Mouse (Mus musculus): ENCODE results near the gene Kcnk3.

Kcnk3 gene

GRCm38 (mm10) chr5:30618376-30619003 is 30.5 kb downstream of the Kcnk3 start:
- Histone ChIP-seq H3K27me3 (ENCODE audit: insufficient read depth, low read length) (peaks cover 50% of the 10 kb centered on the region), H3K9me3 (ENCODE audit: low read length) (no peaks in the 10 kb centered on the region), H3K4me3 (replicated peaks; ENCODE audit: low read length) (no peak overlapping the region), H3K36me3 (ENCODE audit: insufficient read depth, low read length) (no peaks in the 10 kb centered on the region), H3K4me1 (replicated peaks; ENCODE audit: low read depth, low read length) (peaks cover 79% of the 10 kb centered on the region)
- no peak for TF ChIP-seq POU5F1 (IDR thresholded peaks at IDR 0.05; ENCODE audit: borderline replicate concordance, low read length)
- no peak for TF ChIP-seq CTCF (conservative IDR thresholded peaks at IDR 0.05; ENCODE audit: low read length)
- no peak for TF ChIP-seq NANOG (IDR thresholded peaks at IDR 0.05; ENCODE audit: borderline replicate concordance, low read length)

- TF ChIP-seq CTCF (conservative IDR thresholded peaks at IDR 0.05; ENCODE audit: low read length) (no peak), POU5F1 (IDR thresholded peaks at IDR 0.05; ENCODE audit: borderline replicate concordance, low read length) (no peak), NANOG (IDR thresholded peaks at IDR 0.05; ENCODE audit: borderline replicate concordance, low read length) (no peak)
- H3K27me3 ChIP-seq (ENCODE audit: insufficient read depth, low read length), result peaks cover 56% of the 10 kb centered on the region
- no peak overlapping the region for H3K4me3 ChIP-seq (replicated peaks; ENCODE audit: low read length)
Measured at GRCm38 (mm10) chr5:30619211-30619610, 31.2 kb downstream of the Kcnk3 start.

GRCm38 (mm10) chr5:30620567-30620966 is 32.6 kb downstream of the Kcnk3 start:
- Histone ChIP-seq H3K27me3 (ENCODE audit: insufficient read depth, low read length) (peaks cover 69% of the 10 kb centered on the region), H3K9me3 (ENCODE audit: low read length) (no peaks in the 10 kb centered on the region), H3K36me3 (ENCODE audit: insufficient read depth, low read length) (no peaks in the 10 kb centered on the region), H3K4me1 (replicated peaks; ENCODE audit: low read depth, low read length) (peaks cover 58% of the 10 kb centered on the region), H3K4me3 (replicated peaks; ENCODE audit: low read length) (no peak overlapping the region)
- TF ChIP-seq POU5F1 (IDR thresholded peaks at IDR 0.05; ENCODE audit: borderline replicate concordance, low read length) (no peak), CTCF (conservative IDR thresholded peaks at IDR 0.05; ENCODE audit: low read length) (no peak), NANOG (IDR thresholded peaks at IDR 0.05; ENCODE audit: borderline replicate concordance, low read length) (no peak)

More at GRCm38 (mm10) chr5:30619211-30619610, 31.2 kb downstream of the Kcnk3 start:
- H3K9me3 ChIP-seq (ENCODE audit: low read length), result no peaks in the 10 kb centered on the region
- H3K36me3 ChIP-seq (ENCODE audit: insufficient read depth, low read length), result no peaks in the 10 kb centered on the region
- H3K4me1 ChIP-seq (replicated peaks; ENCODE audit: low read depth, low read length), result peaks cover 71% of the 10 kb centered on the region

DNA sequence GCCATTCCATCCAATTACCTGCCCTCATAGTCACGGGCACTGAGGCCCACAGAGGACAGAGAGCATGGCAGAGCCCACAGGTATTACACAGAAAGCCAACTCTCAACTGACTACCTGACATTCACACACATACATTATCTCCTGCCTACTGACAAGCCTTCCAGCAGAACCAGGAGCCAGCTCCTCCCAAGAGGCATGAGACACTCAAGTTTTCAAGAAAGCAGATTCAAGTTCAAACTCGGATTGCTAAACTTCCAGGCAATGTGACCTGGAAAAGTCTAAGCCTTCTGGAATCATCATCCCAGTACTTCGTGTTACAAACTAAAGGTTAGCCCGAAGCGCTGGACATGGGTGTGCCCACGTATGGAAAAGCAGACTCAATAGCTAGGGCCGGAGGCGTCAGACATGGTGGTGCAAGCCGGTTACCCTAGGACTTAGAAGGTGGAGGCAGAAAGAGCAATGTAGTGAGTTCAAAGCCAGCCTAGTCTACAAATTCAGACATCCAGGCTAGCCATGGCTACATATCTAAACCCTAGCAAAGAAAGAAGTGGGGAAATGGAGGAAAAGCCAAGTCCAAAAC is 33.3 kb downstream of the Kcnk3 start:
- Histone ChIP-seq H3K9me3 (ENCODE audit: low read length) (no peaks in the 10 kb centered on the region), H3K4me1 (replicated peaks; ENCODE audit: low read depth, low read length) (peaks cover 51% of the 10 kb centered on the region), H3K4me3 (replicated peaks; ENCODE audit: low read length) (peak overlapping the region; percentile 66; the same call in 1 of the 2 replicates), H3K36me3 (ENCODE audit: insufficient read depth, low read length) (no peaks in the 10 kb centered on the region), H3K27me3 (ENCODE audit: insufficient read depth, low read length) (peaks cover 73% of the 10 kb centered on the region)
- TF ChIP-seq NANOG (IDR thresholded peaks at IDR 0.05; ENCODE audit: borderline replicate concordance, low read length) (no peak), CTCF (conservative IDR thresholded peaks at IDR 0.05; ENCODE audit: low read length) (no peak), POU5F1 (IDR thresholded peaks at IDR 0.05; ENCODE audit: borderline replicate concordance, low read length) (no peak)

- Histone ChIP-seq H3K9me3 (ENCODE audit: low read length) (no peaks in the 10 kb centered on the region), H3K27me3 (ENCODE audit: insufficient read depth, low read length) (peaks cover 78% of the 10 kb centered on the region), H3K4me3 (replicated peaks; ENCODE audit: low read length) (peak overlapping the region; percentile 66), H3K36me3 (ENCODE audit: insufficient read depth, low read length) (no peaks in the 10 kb centered on the region), H3K4me1 (replicated peaks; ENCODE audit: low read depth, low read length) (peaks cover 45% of the 10 kb centered on the region)
- TF ChIP-seq CTCF (conservative IDR thresholded peaks at IDR 0.05; ENCODE audit: low read length) (no peak), NANOG (IDR thresholded peaks at IDR 0.05; ENCODE audit: borderline replicate concordance, low read length) (no peak), POU5F1 (IDR thresholded peaks at IDR 0.05; ENCODE audit: borderline replicate concordance, low read length) (no peak)
Measured at GRCm38 (mm10) chr5:30621844-30622176, 33.8 kb downstream of the Kcnk3 start.

DNA sequence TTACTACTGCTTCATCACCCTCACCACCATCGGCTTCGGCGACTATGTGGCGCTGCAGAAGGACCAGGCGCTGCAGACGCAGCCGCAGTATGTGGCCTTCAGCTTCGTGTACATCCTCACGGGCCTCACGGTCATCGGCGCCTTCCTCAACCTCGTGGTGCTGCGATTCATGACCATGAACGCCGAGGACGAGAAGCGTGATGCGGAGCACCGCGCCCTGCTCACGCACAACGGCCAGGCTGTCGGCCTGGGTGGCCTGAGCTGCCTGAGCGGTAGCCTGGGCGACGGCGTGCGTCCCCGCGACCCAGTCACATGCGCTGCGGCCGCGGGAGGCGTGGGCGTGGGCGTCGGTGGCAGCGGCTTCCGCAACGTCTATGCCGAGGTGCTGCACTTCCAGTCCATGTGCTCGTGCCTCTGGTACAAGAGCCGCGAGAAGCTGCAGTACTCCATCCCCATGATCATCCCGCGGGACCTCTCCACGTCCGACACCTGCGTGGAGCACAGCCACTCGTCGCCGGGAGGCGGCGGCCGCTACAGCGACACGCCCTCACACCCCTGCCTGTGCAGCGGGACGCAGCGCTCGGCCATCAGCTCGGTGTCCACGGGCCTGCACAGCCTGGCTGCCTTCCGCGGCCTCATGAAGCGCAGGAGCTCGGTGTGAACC is 34.3 kb downstream of the Kcnk3 start:
- peaks cover 40% of the 10 kb centered on the region for H3K4me1 ChIP-seq (replicated peaks; ENCODE audit: low read depth, low read length)
- TF ChIP-seq CTCF (conservative IDR thresholded peaks at IDR 0.05; ENCODE audit: low read length) (no peak), NANOG (IDR thresholded peaks at IDR 0.05; ENCODE audit: borderline replicate concordance, low read length) (no peak), POU5F1 (IDR thresholded peaks at IDR 0.05; ENCODE audit: borderline replicate concordance, low read length) (no peak)
- peaks cover 79% of the 10 kb centered on the region for H3K27me3 ChIP-seq (ENCODE audit: insufficient read depth, low read length)
- no peaks in the 10 kb centered on the region for H3K9me3 ChIP-seq (ENCODE audit: low read length)
- H3K36me3 ChIP-seq (ENCODE audit: insufficient read depth, low read length), result no peaks in the 10 kb centered on the region
- H3K4me3 ChIP-seq (replicated peaks; ENCODE audit: low read length), result peak overlapping the region; percentile 66

DNA sequence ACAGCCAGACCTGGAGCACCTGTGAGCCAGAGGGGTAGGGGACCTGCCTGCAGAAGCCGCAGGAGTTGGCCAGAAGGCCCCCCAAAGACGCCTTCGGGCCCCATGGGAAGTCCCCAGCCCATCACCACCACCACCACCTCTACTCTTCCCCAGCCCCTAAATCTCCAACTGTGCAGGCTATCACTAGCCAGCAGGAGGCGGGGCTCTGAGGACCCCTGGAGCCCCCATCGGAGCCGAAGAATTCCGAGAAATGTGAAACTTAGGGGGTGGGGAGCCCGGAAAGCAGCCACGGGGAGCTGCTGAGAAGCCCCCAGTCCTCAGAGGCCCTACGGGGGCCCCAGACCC is 34.8 kb downstream of the Kcnk3 start:
- Histone ChIP-seq H3K27me3 (ENCODE audit: insufficient read depth, low read length) (peaks cover 79% of the 10 kb centered on the region), H3K4me1 (replicated peaks; ENCODE audit: low read depth, low read length) (peaks cover 35% of the 10 kb centered on the region), H3K4me3 (replicated peaks; ENCODE audit: low read length) (peak overlapping the region; percentile 66), H3K36me3 (ENCODE audit: insufficient read depth, low read length) (no peaks in the 10 kb centered on the region), H3K9me3 (ENCODE audit: low read length) (no peaks in the 10 kb centered on the region)
- TF ChIP-seq NANOG (IDR thresholded peaks at IDR 0.05; ENCODE audit: borderline replicate concordance, low read length) (no peak), POU5F1 (IDR thresholded peaks at IDR 0.05; ENCODE audit: borderline replicate concordance, low read length) (no peak)

DNA sequence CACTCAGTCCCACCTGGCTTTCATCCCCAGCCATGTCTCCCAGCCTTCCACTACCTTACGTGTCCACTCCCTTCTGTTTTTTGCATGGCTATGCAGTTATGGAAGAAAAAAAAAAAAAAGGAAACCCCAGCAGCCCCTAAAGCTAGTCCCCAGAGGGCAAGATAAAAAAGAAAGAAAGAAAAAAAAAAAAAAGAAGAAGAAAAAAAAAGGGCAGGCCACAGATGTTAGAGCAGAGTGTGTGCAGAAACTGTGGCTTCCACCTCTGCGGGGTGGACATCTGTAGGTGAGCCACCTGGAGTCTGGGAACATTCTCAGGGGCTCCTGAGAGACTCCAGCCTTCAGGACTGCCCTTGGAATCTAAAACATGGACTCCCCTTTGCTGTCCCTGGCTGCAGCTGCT is 35.4 kb downstream of the Kcnk3 start:
- Histone ChIP-seq H3K9me3 (ENCODE audit: low read length) (no peaks in the 10 kb centered on the region), H3K4me1 (replicated peaks; ENCODE audit: low read depth, low read length) (peaks cover 30% of the 10 kb centered on the region), H3K36me3 (ENCODE audit: insufficient read depth, low read length) (no peaks in the 10 kb centered on the region), H3K4me3 (replicated peaks; ENCODE audit: low read length) (no peak overlapping the region), H3K27me3 (ENCODE audit: insufficient read depth, low read length) (peaks cover 75% of the 10 kb centered on the region)
- TF ChIP-seq NANOG (IDR thresholded peaks at IDR 0.05; ENCODE audit: borderline replicate concordance, low read length), result no peak
- no peak for TF ChIP-seq CTCF (conservative IDR thresholded peaks at IDR 0.05; ENCODE audit: low read length)
- TF ChIP-seq POU5F1 (IDR thresholded peaks at IDR 0.05; ENCODE audit: borderline replicate concordance, low read length), result no peak

Data from E14TG2a.4 (cell line).